Mouse (Mus musculus) thymus, adult 2 months (tissue): ENCODE measurements at regions not wholly inside any gene's neighbourhood (a gene's known extent, or its start where the extent isn't known, plus 50 kb on each side); places are given as distances from the start of the nearest gene placed in this dataset.

Experiments used
- DNase-seq: peaks from one replicate; pipeline ENCODE4 v3.0.0; 2021
- H3K27ac ChIP-seq: fragments of 200-500 bp; 2 replicates; pipeline ENCODE4 v1.5.1; 2012; ENCODE audit warnings: low read length, control low read depth; ENCODE audit not compliant: control insufficient read depth, insufficient read depth
- H3K27me3 ChIP-seq: fragments of 200-500 bp; 2 replicates; pipeline ENCODE4 v1.6.1; 2012; ENCODE audit warnings: mild to moderate bottlenecking, low read length, moderate library complexity, mixed read lengths; ENCODE audit not compliant: control insufficient read depth, insufficient read depth
- H3K36me3 ChIP-seq: fragments of 200-500 bp; 2 replicates; pipeline ENCODE4 v1.6.1; 2012; ENCODE audit warnings: mild to moderate bottlenecking, low read length, moderate library complexity; ENCODE audit not compliant: control insufficient read depth, insufficient read depth
- H3K4me1 ChIP-seq: fragments of 200-500 bp; replicated peaks from 2 replicates; pipeline ENCODE4 v1.6.1; 2012; ENCODE audit warnings: low read length; ENCODE audit not compliant: control insufficient read depth, insufficient read depth
- H3K4me3 ChIP-seq: fragments of 200-500 bp; 2 replicates; pipeline ENCODE4 v1.5.1; 2012; ENCODE audit warnings: mild to moderate bottlenecking, low read length, control low read depth, moderate library complexity; ENCODE audit not compliant: control insufficient read depth, insufficient read depth
- CTCF ChIP-seq: fragments of 200-500 bp; IDR thresholded peaks from 2 replicates; pipeline ENCODE4 v1.5.1; 2012; ENCODE audit warnings: mild to moderate bottlenecking, control low read depth, low read length, moderate library complexity, borderline replicate concordance; ENCODE audit not compliant: control insufficient read depth, poor library complexity, insufficient read depth; ENCODE audit errors: extremely low read depth
- POLR2A ChIP-seq: fragments of 200-500 bp; IDR thresholded peaks from 2 replicates; pipeline ENCODE4 v1.6.1; 2012; ENCODE audit warnings: mild to moderate bottlenecking, low read length, control low read depth, moderate library complexity; ENCODE audit not compliant: control insufficient read depth, poor library complexity, insufficient read depth; ENCODE audit errors: extremely low read depth
- WGBS: fragments of 180-500 bp; shearing (Covaris S2); methylation state at CpG from one replicate; pipeline ENCODE4 v1.1.7; 2018; 5-methylcytosine and 5-hydroxymethylcytosine counted together

DNA sequence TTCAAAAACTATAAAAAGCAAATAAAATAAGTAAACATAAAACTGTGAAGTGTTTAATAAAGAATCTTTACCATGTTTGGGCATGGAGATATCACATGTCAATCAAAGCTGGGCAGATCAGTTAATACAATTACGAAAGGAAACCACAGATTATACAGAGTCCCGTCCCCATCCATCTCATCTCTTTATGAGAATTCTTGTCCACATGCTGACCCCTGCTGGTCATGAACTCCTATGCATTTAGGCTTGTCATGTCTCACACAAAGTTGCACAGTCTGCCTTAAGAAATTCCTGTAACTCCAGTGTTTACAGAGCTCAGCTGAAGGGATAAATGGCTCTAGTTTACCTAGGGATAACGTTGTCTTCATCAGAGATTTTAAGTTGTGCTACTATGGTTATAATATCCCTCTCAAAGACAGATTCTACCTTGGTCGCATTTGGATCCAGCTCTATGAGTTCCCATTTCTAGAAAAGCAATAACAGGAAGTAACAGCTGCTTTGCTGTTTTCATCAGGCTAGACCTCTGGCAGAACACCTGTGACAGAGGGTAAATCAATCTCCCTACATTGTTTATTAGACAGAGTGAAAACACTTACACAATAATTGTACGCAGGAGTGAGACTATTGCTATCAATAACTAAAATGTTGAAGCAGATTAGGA is 1065.9 kb upstream of the Zfp386 start:
- Histone ChIP-seq H3K4me3 (no peak overlapping the region), H3K36me3 (no peaks in the 10 kb centered on the region), H3K27me3 (no peaks in the 10 kb centered on the region), H3K27ac (no peak overlapping the region), H3K4me1 (no peaks in the 10 kb centered on the region)
- WGBS: 36% methylated on average over 5 of the region's 5 CpGs
- DNase-seq: peak; percentile 70
- TF ChIP-seq POLR2A (no peak), CTCF (no peak)

DNA sequence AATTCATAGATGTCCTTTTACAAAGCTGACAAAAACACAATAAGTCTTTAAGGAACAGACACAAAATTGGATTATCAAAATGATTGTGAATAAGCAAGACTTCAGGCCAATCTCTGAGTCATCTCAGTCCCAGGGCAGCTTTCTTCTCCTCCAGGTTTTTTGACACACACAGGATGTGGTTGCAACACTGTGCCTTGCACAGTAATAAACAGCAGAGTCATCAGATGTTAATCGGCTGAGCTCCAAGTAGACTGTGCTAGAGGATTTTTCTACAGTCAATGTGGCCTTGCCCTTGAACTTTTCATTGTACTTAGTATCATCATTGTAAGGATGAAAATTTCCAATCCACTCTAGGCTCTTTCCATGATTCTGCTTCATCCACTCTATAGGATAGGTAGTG is 1056.6 kb upstream of the Zfp386 start:
- Histone ChIP-seq H3K27me3 (no peaks in the 10 kb centered on the region), H3K36me3 (no peaks in the 10 kb centered on the region), H3K4me3 (no peak overlapping the region), H3K27ac (peak overlapping the region; percentile 67), H3K4me1 (peaks cover 3% of the 10 kb centered on the region)
- WGBS: 11% methylated on average over 1 of the region's 1 CpGs
- TF ChIP-seq POLR2A: no peak
- no peak for TF ChIP-seq CTCF
- DNase-seq: peak; percentile 52

DNA sequence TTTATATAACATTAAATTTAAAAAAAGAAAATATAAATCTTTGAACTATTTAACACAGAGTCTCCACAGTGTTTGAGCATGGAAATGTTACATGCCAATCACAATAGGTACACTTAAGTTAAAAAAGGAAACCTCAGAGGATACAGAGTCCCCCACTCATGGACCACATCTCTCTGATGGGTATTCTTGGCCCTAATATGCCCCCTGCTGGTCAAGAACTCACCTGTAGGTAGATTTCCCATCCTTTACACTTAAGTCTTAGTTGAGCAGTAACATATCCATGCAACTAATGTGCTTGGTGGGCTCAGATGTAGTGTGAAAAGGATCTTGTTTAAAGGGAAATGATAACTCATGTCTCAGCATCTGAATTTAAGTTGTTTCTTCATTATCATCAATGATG is 1050.7 kb upstream of the Zfp386 start:
- H3K4me1 ChIP-seq: no peaks in the 10 kb centered on the region

DNA sequence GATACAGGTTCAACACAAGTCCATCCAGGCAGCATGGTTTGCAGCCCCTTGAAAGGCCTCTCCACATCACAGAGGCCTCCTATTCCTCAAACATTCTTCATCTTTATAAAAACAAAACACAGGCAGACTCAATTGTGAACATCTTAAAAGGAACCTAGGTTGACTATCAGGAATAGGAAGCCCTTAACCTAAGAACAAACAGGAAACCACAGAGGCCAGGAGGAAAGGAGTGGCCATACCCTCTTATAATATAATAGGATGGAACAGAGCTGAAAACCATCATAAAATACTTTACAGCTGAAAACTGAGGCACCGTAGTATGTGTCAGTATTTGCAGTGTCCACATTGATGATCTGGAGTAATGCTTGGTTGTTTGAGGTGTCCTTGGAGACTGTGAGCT is 1044.4 kb upstream of the Zfp386 start:
- 41% methylated on average over 1 of the region's 1 CpGs for WGBS
- no peaks in the 10 kb centered on the region for H3K4me1 ChIP-seq
- no peak for TF ChIP-seq POLR2A
- no peak for TF ChIP-seq CTCF
- DNase-seq: no peak
- no peaks in the 10 kb centered on the region for H3K27me3 ChIP-seq
- no peak overlapping the region for H3K4me3 ChIP-seq
- H3K36me3 ChIP-seq: no peaks in the 10 kb centered on the region
- no peak overlapping the region for H3K27ac ChIP-seq

More for the DNA sequence above, 1050.7 kb upstream of the Zfp386 start:
- Histone ChIP-seq H3K4me3 (no peak overlapping the region), H3K36me3 (no peaks in the 10 kb centered on the region), H3K27me3 (no peaks in the 10 kb centered on the region), H3K27ac (no peak overlapping the region)
- peak; percentile 66 for DNase-seq
- TF ChIP-seq POLR2A (no peak), CTCF (no peak)

DNA sequence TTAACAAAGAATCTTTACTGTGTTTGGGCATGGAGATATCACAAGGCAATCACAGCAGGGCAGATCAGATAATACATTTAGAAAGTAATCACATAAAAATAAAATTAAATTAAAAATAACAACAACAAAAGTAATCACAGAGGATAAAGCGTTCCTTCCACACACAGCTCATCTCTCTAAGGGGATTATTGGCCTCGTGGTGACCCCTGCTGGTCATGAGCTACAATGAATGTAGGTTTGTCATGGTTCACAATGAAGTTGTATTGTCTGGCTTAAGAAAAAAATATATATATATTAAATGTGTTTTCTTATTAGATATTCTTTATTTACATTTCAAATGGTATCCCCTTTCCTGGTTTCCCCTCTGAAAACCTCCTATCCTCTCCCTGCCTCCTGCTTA is 1039.1 kb upstream of the Zfp386 start:
- TF ChIP-seq POLR2A (no peak), CTCF (no peak)
- no peaks in the 10 kb centered on the region for H3K27me3 ChIP-seq
- H3K4me3 ChIP-seq: no peak overlapping the region
- no peak overlapping the region for H3K27ac ChIP-seq
- WGBS: 32% methylated on average over 2 of the region's 2 CpGs
- no peaks in the 10 kb centered on the region for H3K36me3 ChIP-seq
- DNase-seq: peak; percentile 40
- no peaks in the 10 kb centered on the region for H3K4me1 ChIP-seq

DNA sequence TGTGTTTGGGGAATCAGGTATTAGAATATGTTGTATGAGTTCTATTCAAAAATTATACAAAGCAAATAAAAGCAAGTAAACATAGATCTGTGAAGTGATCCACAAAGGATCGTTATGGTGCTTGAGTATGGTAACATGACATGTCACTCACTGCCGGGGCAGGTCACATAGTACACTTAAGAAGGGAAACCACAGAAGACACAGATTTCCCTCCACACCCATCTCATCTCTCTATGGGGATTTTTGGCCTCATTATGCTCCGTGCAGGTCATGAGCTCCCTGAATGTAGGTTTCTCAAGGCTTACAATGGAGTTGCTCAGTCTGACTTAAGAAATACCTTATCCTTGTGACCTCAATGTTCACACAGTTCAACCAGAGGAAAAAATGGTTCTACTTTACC is 1034.8 kb upstream of the Zfp386 start:
- H3K27me3 ChIP-seq: no peaks in the 10 kb centered on the region
- no peak for DNase-seq
- no peaks in the 10 kb centered on the region for H3K36me3 ChIP-seq
- H3K4me1 ChIP-seq: no peaks in the 10 kb centered on the region
- 25% methylated on average over 3 of the region's 3 CpGs for whole genome bisulfite sequencing
- no peak overlapping the region for H3K4me3 ChIP-seq
- TF ChIP-seq CTCF: no peak
- TF ChIP-seq POLR2A: no peak
- no peak overlapping the region for H3K27ac ChIP-seq

DNA sequence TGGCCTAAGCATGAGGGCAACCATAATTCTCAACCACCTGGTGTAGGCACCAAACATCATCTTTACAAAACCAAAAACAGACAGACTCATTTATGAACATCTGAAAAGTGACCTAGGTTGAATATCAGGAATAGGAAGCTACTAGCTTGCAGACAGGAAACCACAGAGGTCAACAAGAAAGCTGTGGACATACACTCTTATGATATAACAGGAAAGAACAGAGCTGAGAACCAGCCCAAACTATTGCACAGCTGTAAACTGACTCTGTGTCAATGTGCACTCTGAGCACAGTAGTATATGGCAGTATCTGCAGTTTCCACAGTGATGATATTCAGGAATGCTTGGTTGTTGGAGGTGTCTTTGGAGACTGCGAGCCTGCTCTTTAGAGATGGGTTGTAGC is 1023.8 kb upstream of the Zfp386 start:
- no peak for DNase-seq
- Histone ChIP-seq H3K4me1 (0 out of 2 replicates have a peak, but pooled peaks cover 2% of the 10 kb centered on the region), H3K4me3 (no peak overlapping the region), H3K36me3 (no peaks in the 10 kb centered on the region), H3K27ac (no peak overlapping the region), H3K27me3 (no peaks in the 10 kb centered on the region)
- 27% methylated on average over 1 of the region's 1 CpGs for WGBS
- no peak for TF ChIP-seq POLR2A
- no peak for TF ChIP-seq CTCF
